Mouse (Mus musculus): ENCODE results near the gene Postn.

GRCm38 (mm10) chr3:54414386-54414785, 53.5 kb downstream of the Postn start:
- TF ChIP-seq POLR2A (IDR thresholded peaks at IDR 0.05; ENCODE audit: insufficient read depth, low read length) (no peak), EP300 (IDR thresholded peaks at IDR 0.05; ENCODE audit: insufficient read depth, low read depth, low read length) (no peak)
